In the genomic region with DNA sequence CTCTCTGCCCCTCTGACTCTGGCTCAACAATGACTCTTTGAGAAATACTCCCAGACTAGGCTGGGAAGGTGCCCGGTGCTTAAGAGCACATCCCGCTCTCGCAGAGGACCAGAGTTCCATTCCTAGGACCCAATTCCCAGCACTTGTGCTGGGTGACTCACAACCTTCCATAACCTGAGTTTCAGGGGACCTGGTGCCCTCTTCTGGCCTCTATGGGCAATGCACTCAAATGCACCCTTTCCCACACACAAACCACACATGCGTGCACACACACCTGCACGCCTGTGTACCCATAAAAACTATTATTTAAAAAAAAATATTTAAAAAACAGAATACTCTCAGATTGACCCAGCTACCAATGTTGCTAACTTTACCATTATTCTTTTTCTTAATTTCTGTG, we compare ENCODE assay signal across 22 mouse cellular contexts.
DNase-seq lines count a peak whose midpoint lies in the region; ATAC-seq and TF ChIP-seq lines count a peak whose summit lies in the region.
"Had no signal": no experiment of that assay in that cellular context is flagged by ENCODE, and none has a peak within 500 bp of the region (broad histone marks: within the 10 kb centered on the region; RNA-seq: fewer than 3 reads in every experiment).

No protein-coding gene starts in this region.

- H3K4me1 ChIP-seq in hindbrain, postnatal 0 days (ENCODE audit: insufficient read depth, low read length), result no peaks in the 10 kb centered on the region
- no peaks in the 10 kb centered on the region for H3K4me1 ChIP-seq in hindbrain, embryonic 11.5 days (replicated peaks; ENCODE audit: control insufficient read depth, insufficient read depth, low read length)
- H3K4me1 ChIP-seq in lung, embryonic 14.5 days (ENCODE audit: insufficient read depth), result no peaks in the 10 kb centered on the region
- peaks cover 0 to 3% of the 10 kb centered on the region in 2 experiments; a peak in 1 of 4 replicates for H3K4me1 ChIP-seq in ES-E14 (ENCODE audit: control insufficient read depth in 2 of 2, insufficient read depth in 2 of 2, low read length in 2 of 2, poor library complexity in 1 of 2)
- no peaks in the 10 kb centered on the region for H3K4me1 ChIP-seq in stomach, postnatal 0 days (replicated peaks; ENCODE audit: control insufficient read depth, insufficient read depth)
- H3K4me1 ChIP-seq: embryonic facial prominence, embryonic 12.5 days; forebrain, embryonic 15.5 days; heart, embryonic 15.5 days; midbrain, embryonic 13.5 days had no signal

- peak; percentile 22; the same call in 1 of the 2 replicates for TF ChIP-seq CTCF in hindbrain, postnatal 0 days (IDR thresholded peaks at IDR 0.05; ENCODE audit: low read depth)
- TF ChIP-seq CTCF in lung, embryonic 14.5 days (IDR thresholded peaks at IDR 0.05; ENCODE audit: low read depth), result peak; percentile 30; the same call in 1 of the 2 replicates
- peak; percentile 31 for TF ChIP-seq CTCF in stomach, postnatal 0 days (IDR thresholded peaks at IDR 0.05; ENCODE audit: low read depth)

- WGBS in hindbrain, postnatal 0 days, result 96% methylated on average over 5 of the region's 5 CpGs
- WGBS in hindbrain, embryonic 11.5 days, result 98% methylated on average over 5 of the region's 5 CpGs
- WGBS in lung, embryonic 14.5 days, result 88% methylated on average over 5 of the region's 5 CpGs
- WGBS in stomach, postnatal 0 days, result 94% methylated on average over 5 of the region's 5 CpGs

- H3K9me3 ChIP-seq in hindbrain, postnatal 0 days (ENCODE audit: low read length), result no peaks in the 10 kb centered on the region
- H3K9me3 ChIP-seq in hindbrain, embryonic 11.5 days (ENCODE audit: control insufficient read depth, low read length), result no peaks in the 10 kb centered on the region
- H3K9me3 ChIP-seq in lung, embryonic 14.5 days (ENCODE audit: low read depth, low read length), result no peaks in the 10 kb centered on the region
- no peaks in the 10 kb centered on the region for H3K9me3 ChIP-seq in ES-E14 (ENCODE audit: control insufficient read depth, insufficient read depth, low read depth, low read length)
- no peaks in the 10 kb centered on the region for H3K9me3 ChIP-seq in stomach, postnatal 0 days (ENCODE audit: control insufficient read depth, low read length)
- H3K9me3 ChIP-seq: embryonic facial prominence, embryonic 12.5 days; forebrain, embryonic 15.5 days; heart, embryonic 15.5 days; hindbrain, embryonic 10.5 days; limb, embryonic 13.5 days; midbrain, embryonic 13.5 days had no signal

- DNase-seq in hindbrain, postnatal 0 days (ENCODE audit: low spot score), result no peak
- no peak for DNase-seq in hindbrain, embryonic 11.5 days (ENCODE audit: low spot score)
- DNase-seq in lung, embryonic 14.5 days, result no peak
- no peak for DNase-seq in lung, postnatal 14 days
- DNase-seq in ES-E14 (ENCODE audit: low read depth, low spot score), result no peak
- no peak for DNase-seq in stomach, postnatal 0 days (ENCODE audit: low spot score)
- no peak for DNase-seq in urinary bladder, postnatal 10 days (ENCODE audit: low spot score)
- DNase-seq: adrenal gland, adult 8-10 months; cerebellum, adult 2 months; heart, adult 18-20 months; lung, adult 18-20 months; right cerebral cortex, adult 18-20 months; spleen, adult 18-20 months; thymus, postnatal 25 days had no signal

- H3K27me3 ChIP-seq in hindbrain, postnatal 0 days (ENCODE audit: insufficient read depth, low read length), result no peaks in the 10 kb centered on the region
- no peaks in the 10 kb centered on the region for H3K27me3 ChIP-seq in hindbrain, embryonic 11.5 days (ENCODE audit: control insufficient read depth, insufficient read depth, low read length)
- no peaks in the 10 kb centered on the region for H3K27me3 ChIP-seq in lung, embryonic 14.5 days (ENCODE audit: insufficient read depth, low read length)
- H3K27me3 ChIP-seq in stomach, postnatal 0 days (ENCODE audit: control insufficient read depth, insufficient read depth, low read length), result no peaks in the 10 kb centered on the region
- H3K27me3 ChIP-seq: embryonic facial prominence, embryonic 12.5 days; forebrain, embryonic 15.5 days; heart, embryonic 15.5 days; midbrain, embryonic 13.5 days had no signal

- H3K9ac ChIP-seq in hindbrain, postnatal 0 days (replicated peaks; ENCODE audit: low read length), result no peak overlapping the region
- no peak overlapping the region for H3K9ac ChIP-seq in hindbrain, embryonic 11.5 days (ENCODE audit: low read depth, low read length)
- no peak overlapping the region for H3K9ac ChIP-seq in lung, embryonic 14.5 days
- H3K9ac ChIP-seq in ES-E14 (ENCODE audit: insufficient read depth, low read depth, low read length, poor library complexity, severe bottlenecking), result no peak overlapping the region
- H3K9ac ChIP-seq in stomach, postnatal 0 days (ENCODE audit: low read length), result no peak overlapping the region
- H3K9ac ChIP-seq: embryonic facial prominence, embryonic 12.5 days; forebrain, embryonic 15.5 days; heart, embryonic 15.5 days; limb, embryonic 13.5 days; midbrain, embryonic 13.5 days had no signal

- H3K27ac ChIP-seq in hindbrain, postnatal 0 days, result no peak overlapping the region
- H3K27ac ChIP-seq in hindbrain, embryonic 11.5 days (ENCODE audit: low read depth, low read length), result no peak overlapping the region
- no peak overlapping the region for H3K27ac ChIP-seq in lung, embryonic 14.5 days (ENCODE audit: low read depth)
- no peak overlapping the region for H3K27ac ChIP-seq in ES-E14 (ENCODE audit: insufficient read depth, low read depth, low read length, poor library complexity, severe bottlenecking)
- H3K27ac ChIP-seq in stomach, postnatal 0 days (replicated peaks), result no peak overlapping the region
- H3K27ac ChIP-seq: embryonic facial prominence, embryonic 12.5 days; forebrain, embryonic 15.5 days; heart, embryonic 15.5 days; hindbrain, embryonic 10.5 days; limb, embryonic 13.5 days; midbrain, embryonic 13.5 days had no signal

- no peaks in the 10 kb centered on the region for H3K36me3 ChIP-seq in hindbrain, postnatal 0 days (ENCODE audit: insufficient read depth, low read length)
- no peaks in the 10 kb centered on the region for H3K36me3 ChIP-seq in hindbrain, embryonic 11.5 days (ENCODE audit: control insufficient read depth, insufficient read depth, low read length)
- H3K36me3 ChIP-seq in lung, embryonic 14.5 days (ENCODE audit: insufficient read depth), result no peaks in the 10 kb centered on the region
- H3K36me3 ChIP-seq in ES-E14 (ENCODE audit: control insufficient read depth, insufficient read depth, low read length, poor library complexity, severe bottlenecking), result no peaks in the 10 kb centered on the region
- H3K36me3 ChIP-seq in stomach, postnatal 0 days (ENCODE audit: control insufficient read depth, insufficient read depth, low read length), result no peaks in the 10 kb centered on the region
- H3K36me3 ChIP-seq: embryonic facial prominence, embryonic 12.5 days; forebrain, embryonic 15.5 days; heart, embryonic 15.5 days; limb, embryonic 13.5 days; midbrain, embryonic 13.5 days had no signal

- in situ Hi-C loops in ES-E14 (cut with MboI; ENCODE audit: low sequenced_read_pairs in 2 of 2, unreplicated experiment in 2 of 2), result no loop called here

- H3K4me3 ChIP-seq in hindbrain, postnatal 0 days (ENCODE audit: low read length), result no peak overlapping the region
- H3K4me3 ChIP-seq in hindbrain, embryonic 11.5 days (ENCODE audit: low read depth, low read length), result no peak overlapping the region
- H3K4me3 ChIP-seq in lung, embryonic 14.5 days (ENCODE audit: low read depth, low read length), result no peak overlapping the region
- no peak overlapping the region for H3K4me3 ChIP-seq in ES-E14 (ENCODE audit: insufficient read depth in 1 of 2, low read depth in 1 of 2, low read length in 2 of 2, poor library complexity in 1 of 2, severe bottlenecking in 1 of 2)
- H3K4me3 ChIP-seq in stomach, postnatal 0 days (ENCODE audit: low read depth, low read length), result no peak overlapping the region
- H3K4me3 ChIP-seq: embryonic facial prominence, embryonic 12.5 days; forebrain, embryonic 15.5 days; heart, embryonic 15.5 days; hindbrain, embryonic 10.5 days; limb, embryonic 13.5 days; midbrain, embryonic 13.5 days; myocyte had no signal

- ATAC-seq in hindbrain, postnatal 0 days, result no peak
- no peak for ATAC-seq in hindbrain, embryonic 11.5 days (ENCODE audit: low FRiP score)
- ATAC-seq in lung, embryonic 14.5 days (ENCODE audit: insufficient read depth), result no peak
- no peak for ATAC-seq in stomach, postnatal 0 days (ENCODE audit: low FRiP score, low TSS enrichment)
- ATAC-seq: forebrain, embryonic 15.5 days; intestine, embryonic 16.5 days; midbrain, embryonic 13.5 days had no signal

- no peak overlapping the region for H3K4me2 ChIP-seq in hindbrain, postnatal 0 days (ENCODE audit: low read depth, low read length)
- no peak overlapping the region for H3K4me2 ChIP-seq in hindbrain, embryonic 11.5 days (replicated peaks; ENCODE audit: low read depth, low read length)
- no peak overlapping the region for H3K4me2 ChIP-seq in lung, embryonic 14.5 days
- H3K4me2 ChIP-seq in stomach, postnatal 0 days (replicated peaks; ENCODE audit: low read depth), result no peak overlapping the region
- H3K4me2 ChIP-seq: embryonic facial prominence, embryonic 12.5 days; forebrain, embryonic 15.5 days; heart, embryonic 15.5 days; limb, embryonic 13.5 days; midbrain, embryonic 13.5 days had no signal

- no peak for TF ChIP-seq EP300 in stomach, postnatal 0 days (optimal IDR thresholded peaks at IDR 0.05)

TF ChIP-seq in ES-E14, 5 proteins besides CTCF, POLR2A, EP300 and RAD21:
- TF ChIP-seq ZC3H11A (IDR thresholded peaks at IDR 0.05; ENCODE audit: borderline replicate concordance, low read depth, low read length) (peak; percentile 37; the same call in 1 of the 2 replicates), HCFC1 (IDR thresholded peaks at IDR 0.05; ENCODE audit: borderline replicate concordance, insufficient read depth, low read length) (no peak)
